Comparison of ENCODE assay signal across 8 mouse cellular contexts in the genomic region with DNA sequence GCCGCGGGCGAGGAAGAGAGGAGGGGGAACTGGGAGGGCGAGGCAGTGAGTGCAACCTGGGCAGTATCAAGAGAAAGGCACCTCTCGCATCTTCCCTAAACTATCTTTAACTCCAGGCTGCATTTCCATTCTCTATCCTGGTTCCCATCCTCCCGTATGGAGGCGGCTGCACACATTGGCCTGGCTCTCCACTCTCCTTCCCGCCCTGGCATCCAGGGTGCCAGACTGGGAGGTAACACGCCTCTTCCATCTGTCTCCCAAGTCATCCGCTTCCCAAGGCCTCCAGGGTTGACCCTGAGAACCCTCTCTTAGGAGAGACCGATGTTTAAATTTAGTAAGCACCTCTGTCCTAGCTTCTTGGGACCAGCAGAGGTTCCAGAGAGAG. TPM values are rescaled to one million over a fixed set of nuclear protein-coding genes. Genes with fewer than 3 reads are reported as not detected.
DNase-seq lines count a peak whose midpoint lies in the region; ATAC-seq lines count a peak whose summit lies in the region.

No protein-coding gene starts in this region.

- H3K27ac ChIP-seq in forebrain, embryonic 13.5 days = peak overlapping the region; percentile 86
- H3K27ac ChIP-seq in intestine, embryonic 16.5 days (ENCODE audit: low read length) = peak overlapping the region; percentile 1; the same call in 1 of the 2 replicates
- H3K27ac ChIP-seq in midbrain, embryonic 12.5 days (replicated peaks) = peak overlapping the region; percentile 84

- H3K9me3 ChIP-seq in forebrain, embryonic 13.5 days (replicated peaks) = no peaks in the 10 kb centered on the region
- no peaks in the 10 kb centered on the region; the same call in 1 of the 2 replicates for H3K9me3 ChIP-seq in intestine, embryonic 16.5 days (ENCODE audit: control insufficient read depth, low read length)
- H3K9me3 ChIP-seq in midbrain, embryonic 12.5 days = no peaks in the 10 kb centered on the region

- H3K9ac ChIP-seq in forebrain, embryonic 13.5 days = peak overlapping the region; percentile 84
- H3K9ac ChIP-seq in intestine, embryonic 16.5 days (ENCODE audit: low read depth, low read length) = peak overlapping the region; percentile 81
- H3K9ac ChIP-seq in midbrain, embryonic 12.5 days (replicated peaks) = peak overlapping the region; percentile 70

- peaks cover 10% of the 10 kb centered on the region; the same call in 1 of the 2 replicates for H3K27me3 ChIP-seq in forebrain, embryonic 13.5 days
- H3K27me3 ChIP-seq in intestine, embryonic 16.5 days (replicated peaks; ENCODE audit: control insufficient read depth, insufficient read depth, low read length) = peaks cover 12% of the 10 kb centered on the region; the same call in 1 of the 2 replicates
- H3K27me3 ChIP-seq in midbrain, embryonic 12.5 days = peaks cover 31% of the 10 kb centered on the region

- peak overlapping the region; percentile 69 for H3K4me3 ChIP-seq in forebrain, embryonic 13.5 days
- H3K4me3 ChIP-seq in intestine, embryonic 16.5 days (ENCODE audit: low read length) = peak overlapping the region; percentile 67
- H3K4me3 ChIP-seq in midbrain, embryonic 12.5 days = peak overlapping the region; percentile 68

- H3K4me2 ChIP-seq in forebrain, embryonic 13.5 days = peak overlapping the region; percentile 91
- peak overlapping the region; percentile 96 for H3K4me2 ChIP-seq in intestine, embryonic 16.5 days (ENCODE audit: low read depth, low read length)
- H3K4me2 ChIP-seq in midbrain, embryonic 12.5 days (replicated peaks) = peak overlapping the region; percentile 86

- H3K4me1 ChIP-seq in forebrain, embryonic 13.5 days = peaks cover 24% of the 10 kb centered on the region
- H3K4me1 ChIP-seq in intestine, embryonic 16.5 days (ENCODE audit: control insufficient read depth, insufficient read depth, low read length) = peaks cover 21% of the 10 kb centered on the region
- H3K4me1 ChIP-seq in midbrain, embryonic 12.5 days = peaks cover 22% of the 10 kb centered on the region

- WGBS in forebrain, embryonic 13.5 days = 0% methylated on average over 7 of the region's 11 CpGs
- 0% methylated on average over 11 of the region's 11 CpGs for whole genome bisulfite sequencing in intestine, embryonic 16.5 days
- 1% methylated on average over 7 of the region's 11 CpGs for WGBS in midbrain, embryonic 12.5 days

- ATAC-seq in forebrain, embryonic 13.5 days = peak; percentile 75
- peak; percentile 65 for ATAC-seq in intestine, embryonic 16.5 days
- peak; percentile 39 for ATAC-seq in midbrain, embryonic 12.5 days (ENCODE audit: low FRiP score, low read depth)
- ATAC-seq in erythroblast, adult 5-6 weeks (replicated peaks; ENCODE audit: low FRiP score, poor library complexity, severe bottlenecking) = no peak
- ATAC-seq in erythroid progenitor cell, adult 5-6 weeks (replicated peaks; ENCODE audit: low FRiP score, poor library complexity, severe bottlenecking) = no peak

- no peaks in the 10 kb centered on the region for H3K36me3 ChIP-seq in forebrain, embryonic 13.5 days (ENCODE audit: poor library complexity, severe bottlenecking)
- no peaks in the 10 kb centered on the region for H3K36me3 ChIP-seq in intestine, embryonic 16.5 days (ENCODE audit: control insufficient read depth, insufficient read depth, low read length)
- H3K36me3 ChIP-seq in midbrain, embryonic 12.5 days = no peaks in the 10 kb centered on the region

- DNase-seq in adrenal gland, postnatal 14 days = peak; percentile 37
- no peak for DNase-seq in adrenal gland, postnatal 25 days
- peak; percentile 32 for DNase-seq in Muller cell, postnatal 12 days (ENCODE audit: inconsistent ontology term)

RNA-seq across cellular contexts. Expression of gene Adgrl1, which starts 24.3 kb away (rescaled TPM):
- total RNA-seq in adrenal gland, postnatal 14 days (2021) = 63.1 and 64.1 TPM in 2 replicates
- 73.5 and 114 TPM in 2 replicates for total RNA-seq in adrenal gland, postnatal 25 days (2021)
- polyA plus RNA-seq in forebrain, embryonic 13.5 days (2015; fragmentation: Nextera tagmentation; extraction: Ambion mirVana) = 32.8 and 38.5 TPM in 2 replicates
- 7.9 and 8.1 TPM in 2 replicates for polyA plus RNA-seq in intestine, embryonic 16.5 days (2015; fragmentation: Nextera tagmentation; extraction: Ambion mirVana)
- polyA plus RNA-seq in midbrain, embryonic 12.5 days (2016; fragmentation: Nextera tagmentation; extraction: Ambion mirVana) = 30.2 and 30.4 TPM in 2 replicates
- total RNA-seq in erythroblast, adult 5-6 weeks (2015; ENCODE audit: low replicate concordance) = 0.58 and 1.7 TPM in 2 replicates
- 0.09 and 0.14 TPM in 2 replicates for total RNA-seq in erythroblast, adult 5-6 weeks (2017; ENCODE audit: low replicate concordance)
- 0.84 and 7.6 TPM in 2 replicates for total RNA-seq in erythroid progenitor cell, adult 5-6 weeks (2015; ENCODE audit: low replicate concordance)
- total RNA-seq in erythroid progenitor cell, adult 5-6 weeks (2017; ENCODE audit: low replicate concordance) = 0.26 and 0.30 TPM in 2 replicates

Comparison
In these comparisons a context has a peak if more than half of its experiments do, and no peak if none do; other contexts are left out.
1. ATAC-seq: peak in forebrain, embryonic 13.5 days (single experiment), intestine, embryonic 16.5 days (single experiment) and midbrain, embryonic 12.5 days (single experiment); none in erythroblast, adult 5-6 weeks (single experiment) and erythroid progenitor cell, adult 5-6 weeks (single experiment).
2. H3K27ac ChIP-seq: peak in every context shown above with its lines; median percentile 86 in forebrain, embryonic 13.5 days; 84 in midbrain, embryonic 12.5 days; 1 in intestine, embryonic 16.5 days.
3. Peak in every context shown above with its lines, with median percentiles within 50 percentile points of each other: H3K4me2 ChIP-seq, H3K4me3 ChIP-seq and H3K9ac ChIP-seq.